Mouse (Mus musculus) erythroblast, adult 5-6 weeks (primary cell): ENCODE measurements around the gene Gm1043. TPM values are rescaled to one million over a fixed set of nuclear protein-coding genes. Genes with fewer than 3 reads are reported as not detected.

Source experiments
- ATAC-seq: replicated peaks from 2 replicates; pipeline ENCODE4 v1.8.0; 2016; ENCODE audit warnings: moderate number of reproducible peaks, mild to moderate bottlenecking, moderate TSS enrichment, inconsistent platforms; ENCODE audit not compliant: poor library complexity, low FRiP score, severe bottlenecking
- total RNA-seq, 2 experiments: library from RNA; stranded (forward) in 1 of 2; stranded (reverse) in 1 of 2; fragments of 150-400 nt in 1 of 2; fragments of 200-764, 138-1000 nt in 1 of 2; gene quantifications; 2 replicates each; pipeline versions ENCODE4 v1.2.3 to v1.2.4; 2015 to 2017; ENCODE audit warnings: low replicate concordance in 2 of 2

The Gm1043 gene
- total RNA-seq, 2 experiments from 2014 or later = not detected

DNA sequence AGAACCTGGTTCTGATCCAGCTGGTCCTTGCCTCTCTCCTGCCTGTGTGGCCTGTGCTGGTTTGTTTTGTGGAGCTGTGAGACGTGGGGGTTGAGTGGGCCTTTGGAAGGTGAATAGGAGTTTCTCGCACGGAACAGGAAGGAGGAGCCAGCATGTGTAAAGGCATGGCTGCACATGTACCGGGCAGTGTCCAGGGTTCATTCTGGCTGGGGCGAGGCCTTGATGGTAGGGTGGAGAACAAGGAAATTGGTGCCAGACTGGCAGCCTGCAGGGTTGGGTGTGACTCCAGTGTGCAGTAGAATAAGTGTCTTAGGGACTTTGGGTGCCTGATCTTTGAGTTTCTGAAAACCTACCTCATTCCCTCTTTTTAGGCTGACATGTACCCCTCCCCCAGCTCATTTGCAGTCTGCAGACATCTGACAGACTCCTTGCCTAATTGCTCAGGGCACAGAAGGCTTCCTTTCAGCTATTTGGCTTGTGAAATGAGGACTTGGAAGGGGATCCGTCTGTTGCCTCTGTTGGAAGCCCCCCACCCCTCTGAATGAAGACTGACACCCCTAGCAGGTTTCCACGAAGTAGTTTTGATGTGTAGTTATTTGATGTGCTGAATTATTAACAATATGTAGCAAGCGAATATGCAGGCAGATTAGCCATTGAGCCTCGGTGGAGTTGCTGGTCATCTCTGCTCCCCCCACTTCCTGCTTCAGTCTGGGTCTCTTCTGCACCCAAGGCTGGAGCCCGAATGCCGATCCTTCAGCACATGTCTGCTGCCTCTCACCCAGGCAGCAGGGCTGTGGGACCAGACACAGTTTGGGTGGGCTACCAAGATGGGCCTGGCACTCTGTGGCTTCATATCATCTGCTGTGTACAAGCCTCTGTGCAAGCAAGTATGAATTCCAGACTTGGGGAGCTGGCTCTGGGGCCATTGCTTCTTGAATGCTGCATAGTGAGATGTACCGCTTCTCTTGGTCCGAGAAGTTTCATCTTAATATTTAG, 20.4 kb upstream of the Gm1043 start:
- ATAC-seq = no peak

DNA sequence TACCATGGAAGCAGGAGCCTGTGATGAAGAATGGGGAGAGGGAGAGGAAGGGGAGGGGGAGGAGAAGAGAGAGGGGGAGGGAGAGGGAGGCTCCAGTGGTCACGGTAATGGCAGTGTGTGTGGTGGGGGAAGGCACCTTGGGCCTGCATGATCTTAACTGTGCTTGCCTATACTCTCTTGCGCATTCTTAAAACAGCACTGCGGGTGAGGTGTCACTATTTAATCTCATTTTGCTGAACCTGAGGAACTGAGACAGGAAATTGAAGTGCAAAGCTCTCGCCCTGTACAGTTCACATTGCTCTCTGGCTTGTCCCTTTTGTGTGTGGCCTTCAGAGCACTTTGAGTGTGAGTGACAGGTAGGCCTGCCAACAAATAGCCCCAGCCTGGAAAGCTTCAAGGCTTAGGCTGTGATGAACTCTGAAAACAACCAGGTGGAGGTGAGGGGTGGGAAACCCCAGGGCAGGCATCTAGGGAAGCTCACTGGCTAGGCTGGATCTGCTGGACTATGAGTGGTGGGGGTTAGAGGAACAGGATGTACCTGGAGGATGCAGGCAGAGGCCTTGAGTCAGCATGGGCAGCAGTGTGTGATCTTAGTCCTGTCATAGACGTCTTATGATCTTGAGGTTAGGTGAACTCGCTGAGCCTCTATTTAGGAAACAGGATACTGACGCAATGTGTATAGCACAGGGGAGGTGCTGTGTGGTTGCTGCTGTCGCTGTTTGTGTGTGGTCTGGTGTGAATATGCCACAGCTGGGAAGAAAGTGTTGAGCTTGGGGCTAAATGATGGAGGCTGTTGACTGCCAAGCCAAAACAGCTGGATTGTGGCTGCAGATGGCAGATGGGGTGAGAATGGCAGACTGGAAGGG, 18.2 kb upstream of the Gm1043 start:
- ATAC-seq = no peak

DNA sequence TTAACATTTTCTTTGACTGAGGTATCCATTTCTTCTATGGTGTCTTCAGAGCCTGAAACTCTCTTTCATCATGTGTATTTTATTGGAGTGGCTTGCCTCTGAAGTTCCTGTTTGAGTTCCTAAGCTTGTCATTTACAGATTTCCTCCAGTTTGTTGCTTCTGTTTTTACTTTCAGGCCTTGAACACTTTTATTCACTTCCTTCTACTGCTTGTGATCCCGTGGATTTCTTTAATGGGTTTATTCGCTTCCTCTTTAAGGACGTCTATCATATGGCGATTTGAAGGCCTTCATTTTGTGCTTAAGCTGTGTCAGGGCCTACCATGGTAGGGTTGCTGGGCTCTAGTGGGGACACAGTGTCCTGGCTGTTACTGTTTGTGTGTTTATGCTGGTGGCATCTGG, 11.5 kb upstream of the Gm1043 start:
- ATAC-seq = no peak

- no peak for ATAC-seq
These were observed 8.4 kb upstream of the Gm1043 start for GRCm38 (mm10) chr5:37076692-37077329.

- no peak for ATAC-seq
These were observed 7.9 kb upstream of the Gm1043 start for GRCm38 (mm10) chr5:37077330-37077698.

DNA sequence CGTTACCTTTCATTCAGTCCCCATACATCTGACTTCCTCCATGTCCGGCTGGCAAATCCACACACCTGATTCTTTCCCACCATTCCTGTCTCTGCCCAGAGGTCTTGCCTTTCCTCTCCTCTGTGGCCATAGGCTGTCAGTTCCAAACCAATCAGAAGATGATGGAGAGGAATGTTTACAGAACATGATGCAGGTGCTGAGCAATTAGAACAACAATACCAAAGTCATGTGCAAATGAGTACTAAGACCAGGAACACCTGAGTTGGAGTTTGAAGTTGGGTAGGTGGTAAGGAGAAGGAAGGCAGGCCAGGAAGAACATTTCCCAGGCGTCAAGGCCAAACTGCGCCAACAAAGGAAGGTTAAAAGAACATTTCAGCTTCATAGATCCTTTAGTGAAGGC, 5.7 kb upstream of the Gm1043 start:
- ATAC-seq = no peak

DNA sequence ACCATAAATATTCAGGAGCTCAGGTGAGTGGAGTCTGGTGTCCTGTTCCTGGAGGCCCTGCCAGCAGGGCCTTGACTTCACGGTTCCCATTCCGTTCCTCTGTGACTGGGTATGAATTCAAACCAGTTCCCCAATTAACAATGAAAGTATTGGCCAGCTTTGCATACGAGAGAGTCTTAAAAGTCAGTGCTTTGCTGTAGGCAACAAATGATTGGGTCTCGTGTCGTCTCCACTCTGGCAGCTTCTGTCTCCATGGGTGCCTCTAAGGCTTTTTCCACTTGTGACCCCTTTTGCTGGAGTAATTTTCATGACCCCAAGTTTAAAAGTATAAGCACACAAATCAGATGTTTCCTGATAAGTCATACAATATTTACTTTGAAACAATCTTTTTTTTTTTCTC, 4.6 kb upstream of the Gm1043 start:
- no peak for ATAC-seq

- ATAC-seq = no peak
These were observed 2.8 kb upstream of the Gm1043 start for GRCm38 (mm10) chr5:37082420-37082819.

GRCm38 (mm10) chr5:37083209-37083770, 1.9 kb upstream of the Gm1043 start:
- ATAC-seq = no peak

- no peak for ATAC-seq
These were observed 1.3 kb upstream of the Gm1043 start for GRCm38 (mm10) chr5:37083850-37084249.

DNA sequence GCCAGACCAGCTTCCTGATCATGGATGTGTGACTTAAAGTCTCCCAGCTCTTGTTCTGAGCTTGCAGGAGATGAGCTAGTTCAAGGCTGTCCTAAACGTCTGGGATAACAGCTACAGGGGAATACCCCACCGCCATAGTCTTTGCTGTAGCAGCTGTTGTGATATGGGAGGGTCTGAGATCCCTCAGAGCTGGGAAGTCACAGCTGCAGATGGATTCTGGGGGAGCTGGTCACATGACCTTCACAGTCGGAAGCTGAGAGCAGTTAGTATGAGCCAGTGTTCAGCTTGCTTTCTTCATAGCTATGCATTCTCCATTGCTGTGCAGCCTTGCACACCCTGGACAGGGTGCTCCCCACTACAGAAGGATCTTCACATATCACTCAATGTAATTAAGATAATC, 748 bp downstream of the Gm1043 start:
- no peak for ATAC-seq

GRCm38 (mm10) chr5:37087786-37088185, 2.6 kb downstream of the Gm1043 start:
- no peak for ATAC-seq

- ATAC-seq = no peak
These were observed 3.4 kb downstream of the Gm1043 start for GRCm38 (mm10) chr5:37088342-37089108.

DNA sequence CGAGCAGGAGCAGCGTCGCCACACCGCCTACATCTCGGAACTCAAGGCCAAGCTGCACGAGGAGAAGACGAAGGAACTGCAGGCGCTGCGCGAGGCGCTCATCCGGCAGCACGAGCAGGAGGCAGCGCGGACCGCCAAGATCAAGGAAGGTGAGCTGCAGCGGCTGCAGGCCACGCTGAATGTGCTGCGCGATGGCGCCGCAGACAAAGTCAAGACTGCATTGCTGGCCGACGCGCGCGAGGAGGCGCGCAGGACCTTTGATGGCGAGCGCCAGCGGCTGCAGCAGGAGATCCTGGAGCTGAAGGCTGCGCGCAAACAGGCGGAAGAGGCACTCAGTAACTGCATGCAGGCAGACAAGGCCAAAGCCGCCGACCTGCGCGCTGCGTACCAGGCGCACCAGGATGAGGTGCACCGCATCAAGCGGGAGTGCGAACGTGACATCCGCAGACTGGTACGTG, 6.0 kb downstream of the Gm1043 start:
- no peak for ATAC-seq

GRCm38 (mm10) chr5:37094941-37095340, 9.8 kb downstream of the Gm1043 start:
- no peak for ATAC-seq

DNA sequence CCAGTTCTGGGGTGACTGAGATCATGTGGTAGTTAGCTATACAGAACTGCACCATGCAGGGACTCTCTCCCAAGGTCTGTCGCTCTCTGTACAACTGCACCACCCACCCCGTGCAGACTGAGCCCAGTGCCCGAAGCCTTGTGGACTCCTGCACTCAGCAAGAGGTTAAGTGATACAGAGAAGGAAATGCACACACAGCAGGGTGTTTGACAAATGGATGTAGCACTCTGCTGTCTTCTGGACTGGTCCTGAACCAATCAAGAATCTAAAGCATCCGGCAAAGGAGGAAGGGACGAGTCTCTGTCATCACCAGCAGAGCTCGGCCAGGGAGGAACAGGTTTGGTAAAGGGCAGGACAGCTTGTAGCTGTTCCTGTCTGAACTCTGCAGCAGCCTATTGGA, 12.4 kb downstream of the Gm1043 start:
- ATAC-seq = no peak

- ATAC-seq = no peak
These were observed 15.6 kb downstream of the Gm1043 start for GRCm38 (mm10) chr5:37100813-37101212.

DNA sequence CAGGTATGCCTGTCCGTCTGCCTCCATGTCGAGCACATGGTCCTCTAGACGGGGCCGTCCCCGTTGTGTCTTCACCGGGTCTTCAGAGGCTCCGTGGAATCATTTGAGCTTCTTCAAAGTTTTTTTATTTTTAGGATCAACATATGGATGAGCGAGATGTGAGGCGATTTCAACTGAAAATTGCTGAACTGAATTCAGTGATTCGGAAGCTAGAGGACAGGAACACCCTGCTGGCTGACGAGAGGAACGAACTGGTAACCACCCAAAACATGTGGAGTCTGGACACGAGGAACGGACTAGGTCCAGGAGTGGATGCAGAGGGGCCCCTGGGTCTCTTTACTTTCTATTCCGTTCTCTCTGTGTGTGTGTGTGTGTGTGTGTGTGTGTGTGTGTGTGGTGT, 16.5 kb downstream of the Gm1043 start:
- ATAC-seq = no peak

DNA sequence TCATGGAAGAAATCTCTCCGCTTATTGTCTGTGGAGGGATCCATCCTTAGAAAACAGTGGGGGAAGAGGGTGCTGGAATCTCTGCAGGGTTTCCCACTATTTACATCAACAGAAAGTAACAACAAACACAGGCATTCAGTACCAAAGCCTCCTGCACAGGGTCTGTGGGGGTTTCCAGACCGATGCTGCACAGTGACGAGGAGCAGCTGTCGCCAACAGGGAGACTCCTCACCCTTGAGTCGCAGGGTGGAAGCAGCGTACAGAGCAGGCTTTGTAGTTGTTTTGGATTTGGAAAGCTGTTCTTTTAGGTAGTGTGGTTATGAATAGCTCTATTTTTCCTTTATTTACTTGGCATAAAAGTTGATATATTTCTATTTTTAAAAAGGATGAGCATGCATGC, 16.9 kb downstream of the Gm1043 start:
- no peak for ATAC-seq
